Mouse (Mus musculus) brain, embryonic 18.5 days (tissue): ENCODE results near the gene Tcf20.
"Not testable (repeated sequence)": the region's sequence is repeated elsewhere in the genome, so short reads cannot be mapped to it uniquely, and the experiment has no call there.

Experiments used
- DNase-seq: peaks from one replicate; pipeline ENCODE4 v3.0.0-alpha.2; 2012; ENCODE audit warnings: low read depth, low spot score

Tcf20 gene

DNA sequence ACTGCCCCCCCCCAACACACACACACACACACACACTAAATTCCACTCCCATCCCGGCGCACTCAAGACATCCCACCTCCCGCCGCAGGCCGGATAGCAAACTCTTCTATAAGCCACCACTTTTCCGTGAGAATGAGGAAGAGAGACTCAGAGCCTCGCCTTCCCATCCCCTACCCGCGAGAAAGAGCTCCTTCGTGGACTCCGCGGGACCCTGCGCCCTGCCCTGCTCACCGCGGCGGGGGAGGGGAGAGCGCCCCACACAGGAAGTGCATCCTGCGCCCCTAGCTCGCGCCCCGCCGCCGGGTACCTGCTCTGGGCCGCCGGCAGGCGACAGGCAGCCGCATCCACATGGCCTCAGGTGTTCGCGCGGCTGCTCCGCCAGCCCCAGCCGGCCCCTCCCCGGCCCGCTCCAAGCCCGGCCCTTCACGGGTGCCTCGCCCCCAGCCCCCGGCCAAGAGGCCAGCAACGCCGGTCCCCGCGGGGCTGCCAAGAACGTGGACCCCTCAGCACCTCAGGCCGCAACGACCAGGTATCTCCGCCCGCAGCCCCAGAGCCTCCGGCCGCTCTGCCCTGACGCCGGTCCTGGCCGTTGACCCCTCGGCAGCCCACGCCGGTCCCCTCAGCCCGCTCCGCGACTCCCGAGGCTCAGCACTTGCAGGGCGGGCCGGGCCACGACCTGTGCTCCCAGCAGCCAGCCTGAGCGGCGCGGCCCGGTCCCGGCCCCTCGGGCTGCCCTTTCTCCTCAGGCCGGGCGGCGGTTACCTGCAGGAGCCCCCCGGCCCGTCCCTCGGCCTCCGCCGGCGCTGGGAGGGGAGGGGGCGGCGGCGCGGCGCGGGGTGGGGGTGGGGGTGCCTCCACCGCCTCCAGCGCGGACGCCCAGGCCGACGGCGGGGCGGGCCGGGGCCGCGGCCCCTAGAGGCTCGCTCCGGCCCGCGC, 88.7 kb downstream of the Tcf20 start:
- DNase-seq: no peak

DNA sequence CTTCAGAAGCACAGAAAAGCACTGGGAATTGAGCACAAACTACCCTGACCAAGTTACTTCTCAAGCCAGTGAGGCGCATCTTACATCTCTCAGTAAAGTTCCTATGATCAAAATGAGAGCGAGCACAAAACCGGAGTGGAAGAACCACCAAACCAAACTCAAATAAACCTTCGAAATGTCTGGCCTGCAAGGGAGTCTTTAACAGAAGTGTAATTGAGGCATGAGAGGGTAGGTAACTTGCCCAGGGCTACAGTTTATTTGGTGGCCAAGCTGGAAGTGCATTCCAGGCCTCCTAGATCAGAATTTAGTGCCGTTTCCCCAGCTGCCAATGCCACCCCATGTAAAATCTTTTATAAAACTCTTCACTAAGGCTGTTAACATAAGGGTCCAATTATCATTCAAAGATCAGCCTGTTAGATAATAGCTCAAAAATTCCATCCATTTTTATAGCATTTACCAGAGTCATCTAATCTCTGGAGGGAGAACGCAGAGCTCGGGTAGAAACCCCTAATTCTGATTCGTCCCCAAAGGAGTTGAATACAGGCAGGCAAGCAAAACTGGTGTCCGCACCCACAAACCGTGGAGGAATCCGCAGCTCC, 89.4 kb downstream of the Tcf20 start:
- DNase-seq: no peak

DNA sequence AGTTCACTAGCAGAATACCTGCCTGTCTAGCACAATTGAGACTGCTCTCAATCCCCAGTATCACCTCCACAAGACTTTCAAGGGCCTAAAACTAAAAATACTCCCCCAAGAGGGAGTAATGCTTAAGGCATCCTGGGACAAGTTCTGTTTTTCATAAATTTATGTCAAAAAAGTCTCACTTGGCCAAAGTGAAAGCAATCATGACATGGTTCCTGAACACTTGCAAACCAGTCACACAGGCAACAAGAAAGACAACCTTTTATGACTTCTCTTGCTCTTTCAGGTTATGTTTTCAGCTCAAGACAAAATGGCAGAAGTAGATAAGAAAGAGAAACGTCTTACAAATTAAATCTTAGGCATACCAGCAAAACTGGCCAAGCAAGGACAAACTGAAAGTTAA, 91.3 kb downstream of the Tcf20 start:
- no peak for DNase-seq

DNA sequence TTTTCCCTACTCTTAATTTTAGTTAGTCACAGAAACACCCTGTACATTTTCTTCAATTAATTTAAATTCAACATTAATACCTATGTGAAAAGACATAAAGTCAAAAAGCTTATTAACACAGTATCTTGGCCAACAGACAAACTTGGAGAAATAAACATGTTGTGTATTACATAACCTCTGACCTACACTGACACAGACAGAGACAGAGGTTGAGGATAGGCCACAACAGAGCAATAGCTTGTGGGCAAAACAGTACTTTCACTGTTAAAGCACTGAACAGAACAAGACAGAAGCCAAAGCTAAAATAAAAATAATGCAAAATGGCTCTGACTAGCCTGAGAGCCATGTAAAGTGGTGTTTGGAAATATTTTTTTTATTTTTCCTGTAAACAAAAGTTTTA, 97.2 kb downstream of the Tcf20 start:
- DNase-seq: no peak

DNA sequence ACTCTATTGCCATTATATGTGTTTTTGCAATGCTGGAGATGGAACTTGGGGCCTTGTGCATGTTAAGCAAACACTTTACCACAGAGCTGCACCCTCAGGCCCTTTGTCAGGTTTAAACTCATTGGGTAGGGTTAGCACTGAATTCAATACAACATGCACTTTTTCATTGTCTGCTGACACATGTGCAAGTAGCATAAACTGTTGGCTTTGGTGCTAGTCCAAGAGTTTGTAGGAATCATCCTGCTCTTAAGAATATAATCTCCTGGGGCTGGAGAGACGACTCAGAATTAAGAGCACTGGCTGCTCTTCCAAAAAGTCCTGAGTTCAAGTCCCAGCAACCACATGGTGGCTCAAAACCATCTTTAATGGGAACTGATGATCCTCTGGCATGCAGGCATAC, 98.2 kb downstream of the Tcf20 start:
- no peak for DNase-seq

DNA sequence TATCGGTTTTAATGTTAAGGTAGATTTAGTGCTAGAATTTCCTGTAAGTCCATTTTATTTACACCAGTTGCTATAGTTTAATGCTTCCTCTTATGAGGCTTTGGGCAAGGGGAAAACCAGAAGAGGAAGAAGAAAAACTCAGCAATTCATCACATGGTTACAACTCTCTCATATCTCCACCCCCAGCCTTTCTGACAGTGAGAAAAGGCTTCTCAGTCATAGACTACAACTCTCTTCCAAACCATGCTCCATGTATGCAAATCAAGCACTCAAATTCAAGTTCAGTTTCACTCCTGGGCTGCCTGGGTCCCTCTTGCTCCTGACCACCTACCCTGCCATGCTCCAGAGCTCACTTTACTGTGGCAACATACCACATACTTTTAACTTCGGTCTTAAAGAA, 99.2 kb downstream of the Tcf20 start:
- no peak for DNase-seq

DNA sequence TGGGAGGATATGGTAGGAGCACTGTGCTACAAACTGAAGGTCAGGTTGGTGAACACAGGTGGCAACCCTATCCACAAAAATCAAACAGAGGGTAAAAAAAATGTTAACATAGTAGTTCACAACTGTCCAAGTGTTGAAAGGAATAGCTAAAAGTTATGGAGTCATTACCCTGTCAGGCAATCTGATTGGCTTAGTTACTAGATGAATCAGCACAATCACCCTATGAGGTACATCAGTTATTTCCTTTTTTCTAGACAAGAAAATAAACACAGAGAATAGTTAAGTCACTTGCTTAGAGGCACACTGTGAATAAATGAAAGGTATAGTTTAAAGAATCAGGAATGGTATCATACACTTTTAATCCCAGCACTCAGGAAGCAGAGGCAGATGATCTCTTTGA, 110.4 kb downstream of the Tcf20 start:
- no peak for DNase-seq

DNA sequence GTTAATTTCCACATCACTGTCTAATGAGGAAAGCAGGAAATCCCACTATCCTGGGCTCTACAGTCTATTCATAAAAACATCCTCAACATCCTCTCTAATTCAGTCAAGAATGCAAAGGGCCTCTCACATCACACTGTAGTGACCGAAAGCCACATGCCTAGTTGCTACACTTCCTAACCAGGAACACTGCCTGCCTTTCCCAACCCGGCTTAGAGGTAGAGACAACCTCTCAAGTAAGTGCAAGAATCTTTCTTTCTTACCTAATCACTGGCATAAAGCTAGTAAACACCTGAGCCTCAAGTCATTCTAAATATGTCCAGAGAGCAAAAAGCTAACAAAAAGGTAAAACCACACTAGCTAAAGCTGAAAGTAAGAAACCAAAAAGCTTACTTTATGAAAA, 110.8 kb downstream of the Tcf20 start:
- no peak for DNase-seq

DNA sequence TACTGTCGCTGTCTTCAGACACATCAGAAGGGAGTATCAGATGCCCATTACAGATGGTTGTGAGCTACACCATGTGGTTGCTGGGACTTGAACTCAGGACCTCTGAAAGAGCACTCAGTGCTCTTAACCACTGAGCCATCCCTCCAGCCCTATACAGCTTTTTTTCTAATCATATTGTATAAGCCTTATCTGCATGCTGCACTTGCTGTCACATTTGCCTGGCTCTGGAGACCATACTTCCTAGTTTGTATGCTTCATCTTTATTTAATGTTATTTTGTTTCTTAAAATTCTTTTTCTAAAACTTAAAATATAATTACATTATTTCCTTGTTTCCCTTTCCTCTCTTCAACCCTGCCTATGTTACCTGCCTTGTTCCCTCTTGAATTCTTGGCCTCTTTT, 115.6 kb downstream of the Tcf20 start:
- no peak for DNase-seq

DNA sequence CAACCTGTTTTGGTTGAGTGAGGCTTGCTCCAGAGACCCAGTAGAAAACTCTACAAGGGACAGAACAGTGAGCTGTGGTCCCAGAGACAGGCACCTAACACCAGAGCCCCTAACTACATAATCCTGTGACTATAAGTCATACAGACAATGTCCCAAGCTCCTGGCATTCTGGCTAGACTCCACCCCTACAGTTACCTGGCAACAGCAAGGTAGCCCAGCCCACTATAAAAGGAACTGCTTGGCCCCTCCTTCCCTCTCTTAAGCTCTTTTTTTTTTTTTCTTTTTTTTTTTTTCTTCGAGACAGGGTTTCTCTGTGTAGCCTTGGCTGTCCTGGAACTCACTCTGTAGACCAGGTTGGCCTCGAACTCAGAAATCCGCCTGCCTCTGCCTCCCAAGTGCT, 121.4 kb downstream of the Tcf20 start:
- not testable (repeated sequence) for DNase-seq

DNA sequence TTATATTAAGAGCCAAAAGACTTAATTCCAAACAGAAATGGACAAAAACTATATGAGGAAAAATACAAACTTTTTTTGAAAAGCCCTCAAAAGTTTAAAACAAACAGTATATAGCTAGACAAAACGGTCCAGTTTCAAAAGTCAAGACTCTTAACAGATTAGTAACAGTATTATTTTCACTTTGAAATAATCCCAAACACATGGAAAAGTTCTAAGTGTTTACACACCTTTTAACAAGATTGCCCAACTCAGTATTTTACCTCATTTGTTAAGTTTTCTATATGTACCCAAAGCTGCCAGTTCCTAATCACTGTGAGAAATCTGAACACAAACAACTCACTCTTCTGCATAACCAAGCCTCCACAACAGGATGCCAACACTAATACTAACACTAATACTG, 124.0 kb downstream of the Tcf20 start:
- no peak for DNase-seq

DNA sequence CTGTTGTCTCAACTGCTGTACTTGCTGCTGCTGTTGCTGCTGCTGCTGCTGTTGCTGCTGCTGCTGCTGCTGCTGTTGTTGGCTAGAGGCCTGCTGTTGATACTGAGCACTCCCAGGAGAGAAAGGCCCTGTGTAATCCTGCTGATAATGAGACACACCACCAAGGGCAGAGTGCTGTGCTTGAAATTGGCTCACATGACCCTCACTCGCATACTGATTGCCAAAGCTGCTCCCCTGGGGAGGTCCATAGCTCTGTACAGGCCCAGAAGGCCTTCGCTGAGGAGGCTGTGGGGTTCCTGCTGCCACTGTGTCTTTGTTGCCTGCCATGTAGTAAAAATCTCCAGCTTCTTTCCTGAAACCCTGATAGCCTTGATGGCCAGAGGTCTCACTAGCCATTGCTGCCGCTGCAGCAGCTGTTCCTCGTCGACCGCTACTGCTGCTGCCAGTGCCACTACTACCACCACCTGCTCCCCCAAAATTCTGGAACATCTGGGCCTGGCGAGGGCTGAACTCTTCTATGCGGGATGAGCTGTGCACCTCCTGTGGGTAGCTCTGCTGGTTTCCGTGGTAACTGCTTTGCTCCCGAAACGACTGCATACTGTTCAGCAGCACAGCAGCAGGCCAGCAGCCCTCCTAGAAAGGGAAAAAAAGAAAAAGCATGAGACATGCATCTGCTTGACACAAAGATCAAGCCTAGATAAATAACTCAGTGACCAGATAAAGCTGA, 130.9 kb downstream of the Tcf20 start:
- no peak for DNase-seq

DNA sequence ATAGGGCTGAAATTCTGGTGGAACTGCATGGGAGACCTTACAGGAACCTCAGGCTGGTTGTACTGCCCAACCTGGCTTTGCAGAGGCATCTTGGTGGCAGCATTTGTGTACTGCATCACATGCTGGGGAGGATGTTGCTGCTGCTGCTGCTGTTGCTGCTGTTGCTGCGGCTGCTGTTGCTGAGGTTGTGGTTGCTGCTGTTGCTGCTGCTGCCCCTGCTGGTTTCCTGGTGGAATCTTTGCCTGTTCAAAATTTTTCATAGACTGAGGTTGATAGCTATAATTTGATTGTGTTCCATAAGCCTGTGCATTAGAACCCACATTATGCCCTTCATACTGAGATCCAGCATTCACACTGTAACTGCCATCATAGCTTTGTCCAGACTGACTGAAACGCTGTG, 131.6 kb downstream of the Tcf20 start:
- DNase-seq: no peak

DNA sequence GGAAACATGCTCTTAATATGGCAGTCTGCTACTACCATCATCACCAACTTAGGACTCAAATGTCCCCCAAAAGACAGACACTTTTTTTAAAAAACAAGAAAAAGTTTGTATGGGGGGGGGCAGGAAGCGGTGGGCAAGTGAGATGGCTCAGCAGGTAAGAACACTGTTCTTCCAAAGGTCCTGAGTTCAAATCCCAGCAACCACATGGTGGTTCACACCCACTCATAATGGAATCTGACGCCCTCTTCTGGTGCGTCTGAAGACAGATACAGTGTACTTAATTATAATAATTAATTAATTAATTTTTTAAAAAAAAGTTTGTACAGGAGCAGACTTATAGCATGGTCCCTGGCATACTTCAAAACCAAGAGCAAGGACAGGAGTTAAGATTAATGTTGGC, 148.5 kb downstream of the Tcf20 start:
- DNase-seq: no peak

DNA sequence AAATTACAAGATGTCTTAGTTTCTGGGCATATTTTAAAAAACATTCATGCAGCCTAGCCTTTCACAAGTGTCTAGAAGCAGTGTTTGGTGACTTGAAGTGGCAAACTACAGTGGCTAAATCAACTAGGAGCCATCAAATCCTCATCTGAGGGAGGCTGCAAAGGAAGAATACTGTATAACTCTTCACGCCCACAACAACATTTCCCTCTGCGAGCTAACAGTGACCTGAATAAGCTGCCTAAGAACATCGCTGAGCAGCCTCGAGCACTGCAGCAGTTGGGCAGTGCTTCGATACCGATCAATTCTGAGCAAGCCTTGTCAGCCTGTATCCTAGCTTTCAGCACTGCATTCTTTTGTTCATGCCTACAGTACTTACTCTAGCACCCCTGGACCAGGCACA, 157.8 kb downstream of the Tcf20 start:
- no peak for DNase-seq

DNA sequence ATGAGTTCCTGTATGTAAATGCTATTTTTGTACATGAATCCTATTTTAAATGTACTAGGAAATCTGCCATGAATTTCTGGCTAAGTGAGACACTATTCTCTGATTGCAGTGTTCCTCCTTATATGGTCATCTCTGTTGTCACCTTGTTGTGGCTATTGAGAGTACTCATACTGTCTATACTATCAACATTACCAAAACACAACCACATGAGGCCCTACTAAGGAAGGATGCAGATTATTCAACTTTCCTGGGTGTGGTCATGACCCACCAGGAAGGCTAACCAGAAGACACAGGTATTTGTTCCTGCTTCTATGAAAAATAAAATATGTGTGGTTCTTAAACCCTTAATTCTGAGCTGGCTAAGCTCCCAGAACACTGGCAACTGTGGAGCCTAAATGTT, 161.8 kb downstream of the Tcf20 start:
- DNase-seq: no peak

DNA sequence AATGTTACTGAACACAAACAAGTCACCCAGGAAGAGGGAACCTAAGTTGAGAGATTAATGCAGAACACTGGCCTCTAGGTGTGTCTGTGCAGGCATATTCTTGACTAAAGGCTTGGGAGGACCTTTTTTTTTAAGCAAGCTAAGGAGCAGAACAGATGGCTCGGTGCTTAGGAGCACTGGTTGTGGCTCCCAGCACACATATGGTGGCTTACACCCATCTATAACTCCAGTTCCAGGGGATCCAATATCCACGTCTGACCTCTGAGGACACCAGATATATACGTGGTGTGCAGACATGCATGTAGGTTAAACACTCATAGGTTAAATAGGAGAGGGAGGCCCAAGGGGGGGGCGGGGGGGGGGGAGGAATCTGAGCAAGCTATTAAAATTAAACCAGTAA, 165.3 kb downstream of the Tcf20 start:
- DNase-seq: no peak

DNA sequence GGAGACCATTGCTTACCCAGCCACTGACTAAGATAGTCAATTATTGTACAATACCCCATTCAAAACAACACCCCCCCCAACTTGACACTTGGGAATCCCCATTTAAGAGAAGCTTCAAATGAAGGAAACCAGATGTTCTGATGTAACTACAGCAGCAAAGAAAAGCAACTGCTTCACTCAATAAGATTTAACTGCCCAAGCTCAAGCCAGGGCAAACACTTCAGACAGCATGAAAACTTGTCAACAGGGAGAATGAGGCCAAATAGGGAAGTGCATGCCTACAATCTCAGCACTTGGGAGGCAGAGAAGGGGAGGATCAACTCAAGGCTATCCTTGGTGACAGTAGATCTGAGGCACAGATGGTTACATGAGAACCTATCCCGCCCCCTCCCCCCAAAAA, 166.0 kb downstream of the Tcf20 start:
- DNase-seq: no peak

DNA sequence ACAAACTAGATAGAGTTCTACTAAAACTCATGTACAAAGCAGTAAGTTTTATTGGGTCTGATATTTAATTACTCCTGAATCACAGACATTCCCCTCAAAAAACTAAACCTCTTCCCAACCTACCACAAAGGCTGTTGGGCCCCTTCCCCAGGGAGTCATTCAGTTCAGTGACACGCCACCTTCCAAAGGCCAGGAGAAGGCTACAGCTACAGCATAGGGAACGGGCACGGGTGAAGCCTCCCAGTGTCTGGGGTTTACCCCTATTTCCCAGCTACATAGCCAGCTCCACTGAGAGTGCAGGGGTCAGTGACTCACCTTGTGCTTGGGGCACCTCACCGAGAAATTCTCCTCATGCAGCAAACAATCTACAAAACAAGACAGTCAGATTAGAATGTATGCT, 172.4 kb downstream of the Tcf20 start:
- no peak for DNase-seq

DNA sequence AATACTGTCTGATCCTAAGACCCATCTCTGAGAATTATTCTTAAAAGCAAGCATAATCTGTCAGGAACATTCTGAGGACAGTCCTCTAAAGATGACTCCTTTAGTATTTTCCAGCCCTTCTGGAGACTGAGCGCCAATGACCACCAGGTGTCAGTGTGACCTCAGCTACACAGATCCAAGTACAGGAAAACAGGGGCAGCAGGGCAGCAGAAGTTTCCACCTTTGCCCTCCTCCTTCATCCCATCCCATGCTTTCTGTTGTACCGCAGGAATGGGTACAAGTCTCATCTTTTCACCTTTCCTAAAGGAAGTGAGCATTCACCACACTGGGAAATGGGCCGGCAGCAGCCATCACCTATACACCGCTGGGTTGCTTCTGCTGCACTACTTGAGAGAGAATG, 172.9 kb downstream of the Tcf20 start:
- no peak for DNase-seq

DNA sequence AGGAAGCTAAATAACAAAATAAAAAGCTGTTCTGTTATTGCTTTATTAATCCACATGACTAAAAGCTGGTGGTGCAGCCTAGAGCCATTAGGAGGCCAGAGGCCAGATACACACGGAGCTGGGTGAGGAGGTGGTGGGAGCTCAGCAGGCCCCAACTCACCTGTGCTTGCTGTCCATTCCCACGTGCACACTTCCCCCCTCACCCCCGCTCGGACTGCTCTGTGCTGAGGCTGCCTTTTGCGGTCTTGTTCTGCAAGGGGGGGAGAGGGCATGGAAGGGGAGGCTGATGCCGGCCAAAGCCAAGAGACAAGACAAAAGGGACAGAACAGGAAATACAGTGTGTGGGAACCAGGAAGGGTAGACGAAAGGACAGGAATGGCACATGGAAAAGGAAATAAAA, 173.4 kb downstream of the Tcf20 start:
- DNase-seq: no peak

DNA sequence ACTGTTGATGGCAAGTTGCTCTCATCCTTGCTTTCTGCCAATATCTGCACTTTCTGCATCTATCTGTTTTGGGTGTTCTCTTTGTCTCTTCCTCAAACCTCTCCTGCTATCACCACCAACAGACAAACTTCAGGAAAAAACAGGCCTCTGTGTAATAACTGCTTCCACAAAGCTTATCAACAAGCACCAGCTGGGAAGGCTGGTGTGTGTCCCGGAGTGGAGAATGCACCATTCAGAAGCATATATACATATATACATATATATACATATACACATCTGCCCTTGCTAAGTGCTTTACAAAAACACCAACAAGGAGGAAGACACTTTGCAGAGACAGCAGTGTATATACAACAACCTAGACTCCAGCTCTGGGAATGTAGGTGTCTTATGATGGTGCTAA, 177.1 kb downstream of the Tcf20 start:
- DNase-seq: no peak

DNA sequence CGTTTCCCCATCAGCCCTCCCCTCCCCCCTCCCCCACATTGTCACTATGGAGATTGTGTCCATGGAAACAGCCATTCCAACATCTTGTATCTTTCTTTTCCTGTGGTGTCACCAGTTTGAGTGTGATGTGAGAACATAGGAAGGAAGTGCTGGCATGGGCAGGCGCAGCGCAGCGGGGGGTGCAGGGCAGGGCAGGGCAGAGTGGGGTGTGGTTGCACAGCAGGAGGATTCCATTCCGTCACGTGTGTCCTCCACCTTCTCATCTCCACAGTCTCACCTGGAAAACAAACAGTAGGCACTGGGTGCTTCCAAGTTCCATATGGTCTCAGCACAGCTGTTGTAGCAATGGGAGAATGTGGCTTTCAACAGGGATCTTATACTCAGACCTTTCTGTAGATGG, 178.2 kb downstream of the Tcf20 start:
- no peak for DNase-seq
